Mouse (Mus musculus) CH12.LX (cell line): Measurements from ENCODE around the gene Tubg1. TPM values are rescaled to one million over a fixed set of nuclear protein-coding genes. Genes with fewer than 3 reads are reported as not detected.
A peak's percentile ranks its signal among the peaks of the same experiment; 100 is the strongest.

ENCODE experiments used
- DNase-seq: peaks from one replicate; pipeline ENCODE4 v3.0.0-alpha.2; 2013; ENCODE audit errors: extremely low read depth
- H3K27ac ChIP-seq: 2 replicates; pipeline ENCODE4 v1.5.1; 2012; ENCODE audit warnings: low read depth, mild to moderate bottlenecking, control low read depth, moderate library complexity; ENCODE audit not compliant: insufficient read depth
- H3K27me3 ChIP-seq: replicated peaks from 2 replicates; pipeline ENCODE3; 2012; ENCODE audit warnings: inconsistent platforms
- H3K36me3 ChIP-seq, 2 experiments: replicated peaks in 1 of 2; 2 replicates each; pipeline versions ENCODE3 to v1.6.1; 2012; ENCODE audit warnings: inconsistent platforms in 1 of 2, low read length in 1 of 2, mild to moderate bottlenecking in 1 of 2, mixed read lengths in 1 of 2, moderate library complexity in 1 of 2; ENCODE audit not compliant: control insufficient read depth in 1 of 2, insufficient read depth in 1 of 2
- H3K4me1 ChIP-seq, 2 experiments: 2 replicates each; pipeline ENCODE4 v1.6.1; 2012; ENCODE audit warnings: inconsistent platforms in 1 of 2, moderate library complexity in 1 of 2; ENCODE audit not compliant: insufficient read depth in 2 of 2, control insufficient read depth in 1 of 2
- H3K4me2 ChIP-seq: 2 replicates; pipeline ENCODE4 v1.6.1; 2012; ENCODE audit warnings: low read depth, mild to moderate bottlenecking, control low read depth; ENCODE audit not compliant: poor library complexity, insufficient read depth, severe bottlenecking
- H3K4me3 ChIP-seq, 3 experiments: fragments of 150-350 bp in 1 of 3; sonication (generic) in 1 of 3; replicated peaks in 1 of 3; 2 replicates each; pipeline versions ENCODE3 to v1.5.1; 2011 to 2012; ENCODE audit warnings: low read depth in 2 of 3, low read length in 2 of 3, mild to moderate bottlenecking in 2 of 3, moderate library complexity in 2 of 3, control low read depth in 1 of 3, improper control_type of control experiment in 1 of 3, inconsistent platforms in 1 of 3, mixed read lengths in 1 of 3; ENCODE audit not compliant: poor library complexity in 1 of 3
- H3K79me2 ChIP-seq: replicated peaks from 2 replicates; pipeline ENCODE4 v1.6.1; 2012; ENCODE audit warnings: mild to moderate bottlenecking, moderate library complexity; ENCODE audit not compliant: control insufficient read depth, poor library complexity, insufficient read depth, severe bottlenecking; ENCODE audit errors: extremely low read depth
- H3K9ac ChIP-seq: 2 replicates; pipeline ENCODE4 v1.6.1; 2012; ENCODE audit warnings: low read depth, mild to moderate bottlenecking, control low read depth, moderate library complexity; ENCODE audit not compliant: insufficient read depth
- H3K9me3 ChIP-seq: replicated peaks from 2 replicates; pipeline ENCODE3; 2012; ENCODE audit warnings: low read length, inconsistent platforms, mixed read lengths
- BHLHE40 ChIP-seq: IDR thresholded peaks from 2 replicates; pipeline ENCODE4 v1.6.1; 2011; ENCODE audit warnings: mild to moderate bottlenecking, low read depth, low read length, improper control_type of control experiment
- CTCF ChIP-seq, 2 experiments: IDR thresholded peaks in 1 of 2; conservative IDR thresholded peaks in 1 of 2; 2 replicates each; pipeline ENCODE4 v1.5.1; 2011 to 2012; ENCODE audit warnings: low read depth in 2 of 2, low read length in 2 of 2, improper control_type of control experiment in 1 of 2, inconsistent platforms in 1 of 2, mild to moderate bottlenecking in 1 of 2, moderate library complexity in 1 of 2
- E2F4 ChIP-seq: IDR thresholded peaks from 2 replicates; pipeline ENCODE4 v1.6.1; 2011; ENCODE audit warnings: low read depth, low read length, improper control_type of control experiment; ENCODE audit not compliant: insufficient replicate concordance
- ELF1 ChIP-seq: IDR thresholded peaks from 2 replicates; pipeline ENCODE4 v1.6.1; 2014; ENCODE audit warnings: low read depth, mild to moderate bottlenecking, inconsistent platforms, low read length, improper control_type of control experiment
- EP300 ChIP-seq: IDR thresholded peaks from 2 replicates; pipeline ENCODE4 v1.6.1; 2011; ENCODE audit warnings: low read length, improper control_type of control experiment
- GABPA ChIP-seq: IDR thresholded peaks from 2 replicates; pipeline ENCODE4 v1.6.1; 2012; ENCODE audit warnings: low read depth, low read length, improper control_type of control experiment, inconsistent platforms; ENCODE audit not compliant: insufficient replicate concordance
- HCFC1 ChIP-seq: IDR thresholded peaks from 2 replicates; pipeline ENCODE4 v1.6.1; 2012; ENCODE audit warnings: low read depth, mild to moderate bottlenecking, inconsistent platforms, low read length, improper control_type of control experiment
- IRF4 ChIP-seq: IDR thresholded peaks from 2 replicates; pipeline ENCODE4 v1.6.1; 2014; ENCODE audit warnings: low read depth, mild to moderate bottlenecking, inconsistent platforms, low read length, improper control_type of control experiment
- JUN ChIP-seq: IDR thresholded peaks from 2 replicates; pipeline ENCODE4 v1.6.1; 2011; ENCODE audit warnings: low read depth, mild to moderate bottlenecking, low read length, improper control_type of control experiment, moderate library complexity; ENCODE audit not compliant: insufficient read depth
- JUND ChIP-seq: conservative IDR thresholded peaks from 2 replicates; pipeline ENCODE4 v1.6.1; 2011; ENCODE audit warnings: low read depth, low read length, improper control_type of control experiment
- KAT2A ChIP-seq: IDR thresholded peaks from 2 replicates; pipeline ENCODE4 v1.6.1; 2012; ENCODE audit warnings: low read length, improper control_type of control experiment, inconsistent platforms; ENCODE audit not compliant: insufficient replicate concordance
- MAX ChIP-seq: IDR thresholded peaks from 2 replicates; pipeline ENCODE4 v1.6.1; 2011; ENCODE audit warnings: low read length, improper control_type of control experiment
- MAZ ChIP-seq: IDR thresholded peaks from 2 replicates; pipeline ENCODE4 v1.6.1; 2012; ENCODE audit warnings: low read depth, mild to moderate bottlenecking, inconsistent platforms, low read length, improper control_type of control experiment, moderate library complexity
- MXI1 ChIP-seq: IDR thresholded peaks from 2 replicates; pipeline ENCODE4 v1.6.1; 2011; ENCODE audit warnings: mild to moderate bottlenecking, low read depth, low read length, improper control_type of control experiment
- MYC ChIP-seq: IDR thresholded peaks from 2 replicates; pipeline ENCODE4 v1.6.1; 2011; ENCODE audit warnings: low read depth, mild to moderate bottlenecking, improper control_type of control experiment, low read length
- NELFE ChIP-seq: IDR thresholded peaks from 2 replicates; pipeline ENCODE4 v1.6.1; 2011; ENCODE audit warnings: low read depth, low read length, improper control_type of control experiment
- NRF1 ChIP-seq: IDR thresholded peaks from 2 replicates; pipeline ENCODE4 v1.6.1; 2014; ENCODE audit warnings: low read depth, mild to moderate bottlenecking, inconsistent platforms, low read length, improper control_type of control experiment, moderate library complexity
- PAX5 ChIP-seq: IDR thresholded peaks from 2 replicates; pipeline ENCODE4 v1.6.1; 2012; ENCODE audit warnings: low read length, inconsistent platforms, mixed read lengths
- POLR2A ChIP-seq: IDR thresholded peaks from 2 replicates; pipeline ENCODE4 v1.6.1; 2011; ENCODE audit warnings: low read depth, mild to moderate bottlenecking, improper control_type of control experiment, low read length
- RCOR1 ChIP-seq: conservative IDR thresholded peaks from 2 replicates; pipeline ENCODE4 v1.6.1; 2012; ENCODE audit warnings: low read depth, mild to moderate bottlenecking, inconsistent platforms, low read length, improper control_type of control experiment
- SIN3A ChIP-seq: IDR thresholded peaks from 2 replicates; pipeline ENCODE4 v1.6.1; 2012; ENCODE audit warnings: low read length, improper control_type of control experiment, inconsistent platforms
- SMC3 ChIP-seq: IDR thresholded peaks from 2 replicates; pipeline ENCODE4 v1.6.1; 2011; ENCODE audit warnings: low read depth, low read length, improper control_type of control experiment
- TCF12 ChIP-seq: IDR thresholded peaks from 2 replicates; pipeline ENCODE4 v1.6.1; 2014; ENCODE audit warnings: low read depth, mild to moderate bottlenecking, inconsistent platforms, low read length, improper control_type of control experiment
- UBTF ChIP-seq: IDR thresholded peaks from 2 replicates; pipeline ENCODE4 v1.6.1; 2012; ENCODE audit warnings: low read depth, mild to moderate bottlenecking, inconsistent platforms, low read length, improper control_type of control experiment, moderate library complexity
- USF2 ChIP-seq: conservative IDR thresholded peaks from 2 replicates; pipeline ENCODE4 v1.6.1; 2011; ENCODE audit warnings: low read depth, low read length, improper control_type of control experiment
- ZC3H11A ChIP-seq: IDR thresholded peaks from 2 replicates; pipeline ENCODE4 v1.6.1; 2012; ENCODE audit warnings: low read depth, mild to moderate bottlenecking, inconsistent platforms, low read length, improper control_type of control experiment
- ZKSCAN1 ChIP-seq: IDR thresholded peaks from 2 replicates; pipeline ENCODE4 v1.6.1; 2012; ENCODE audit warnings: low read depth, inconsistent platforms, low read length, improper control_type of control experiment, borderline replicate concordance
- ZNF384 ChIP-seq: IDR thresholded peaks from 2 replicates; pipeline ENCODE4 v1.6.1; 2012; ENCODE audit warnings: low read depth, low read length, improper control_type of control experiment, inconsistent platforms
- dilution Hi-C: fragments of 300-500 bp; cut with MboI; formaldehyde crosslinking; loops from 2 replicates; pipeline ENCODE4 v1.14.3; 2020; ENCODE audit warnings: low sequenced_read_pairs; ENCODE audit not compliant: extremely low pct_unique_long_range_greater_than_20kb, extremely low pct_ligation_motif_present
- in situ Hi-C: fragments of 300-500 bp; cut with MboI; formaldehyde crosslinking; loops from 3 replicates; pipeline ENCODE4 v1.14.3; 2019; ENCODE audit warnings: low sequenced_read_pairs, low pct_ligation_motif_present, low pct_unique_long_range_greater_than_20kb, mixed read lengths
- polyA plus RNA-seq: library from polyadenylated mRNA; unstranded; fragments of >175 nt; gene quantifications from 2 replicates; pipeline ENCODE4 v1.2.1, GENCODE M21; 2012; ENCODE audit warnings: low read depth; ENCODE audit not compliant: insufficient read length
- total RNA-seq, 2 experiments: library from RNA; depleted of rRNA; stranded (reverse); fragments of 300-350 nt in 1 of 2; fragments of >200 nt in 1 of 2; gene quantifications; 2 replicates each; pipeline ENCODE4 v1.2.3; 2012 to 2014

Gene Tubg1
- total and polyA plus RNA-seq, 3 experiments: 57.4 to 190 (median 108) TPM

- dilution Hi-C loops (no loop called here), in situ Hi-C loops (loop anchor here (5.0 kb wide), 1 partner anchor 33 kb away; no protein-coding TSS in a partner anchor)
- Histone ChIP-seq H3K4me2 (peak within 1 kb of the TSS; percentile 67), H3K79me2 (peaks cover 10% of the 10 kb centered on the region; the same call in 1 of the 2 replicates), H3K4me3 (peak within 1 kb of the TSS; percentile 72 to 97 (median 77)), H3K27ac (peak within 1 kb of the TSS; percentile 16; the same call in 1 of the 2 replicates), H3K9ac (peak within 1 kb of the TSS; percentile 68), H3K9me3 (no peaks in the 10 kb centered on the region), H3K36me3 (peaks cover 20 to 27% of the 10 kb centered on the region in 2 experiments), H3K4me1 (peaks cover 3 to 51% of the 10 kb centered on the region in 2 experiments; a peak in 3 of 4 replicates), H3K27me3 (peaks cover 9% of the 10 kb centered on the region)
- no peak for DNase-seq
- TF ChIP-seq NRF1 (no peak), JUND (no peak), NELFE (no peak), MXI1 (0 out of 2 replicates have a peak, but pooled peaks have one; percentile 50), SMC3 (no peak), BHLHE40 (0 out of 2 replicates have a peak, but pooled peaks have one; percentile 11)
Observed at GRCm38 (mm10) chr11:101170354-101170810, 50.6 kb downstream of the Tubg1 start, which contains the start of gene Cntnap1. TSS of gene Cntnap1 (plus strand) at chr11:101170523.

DNA sequence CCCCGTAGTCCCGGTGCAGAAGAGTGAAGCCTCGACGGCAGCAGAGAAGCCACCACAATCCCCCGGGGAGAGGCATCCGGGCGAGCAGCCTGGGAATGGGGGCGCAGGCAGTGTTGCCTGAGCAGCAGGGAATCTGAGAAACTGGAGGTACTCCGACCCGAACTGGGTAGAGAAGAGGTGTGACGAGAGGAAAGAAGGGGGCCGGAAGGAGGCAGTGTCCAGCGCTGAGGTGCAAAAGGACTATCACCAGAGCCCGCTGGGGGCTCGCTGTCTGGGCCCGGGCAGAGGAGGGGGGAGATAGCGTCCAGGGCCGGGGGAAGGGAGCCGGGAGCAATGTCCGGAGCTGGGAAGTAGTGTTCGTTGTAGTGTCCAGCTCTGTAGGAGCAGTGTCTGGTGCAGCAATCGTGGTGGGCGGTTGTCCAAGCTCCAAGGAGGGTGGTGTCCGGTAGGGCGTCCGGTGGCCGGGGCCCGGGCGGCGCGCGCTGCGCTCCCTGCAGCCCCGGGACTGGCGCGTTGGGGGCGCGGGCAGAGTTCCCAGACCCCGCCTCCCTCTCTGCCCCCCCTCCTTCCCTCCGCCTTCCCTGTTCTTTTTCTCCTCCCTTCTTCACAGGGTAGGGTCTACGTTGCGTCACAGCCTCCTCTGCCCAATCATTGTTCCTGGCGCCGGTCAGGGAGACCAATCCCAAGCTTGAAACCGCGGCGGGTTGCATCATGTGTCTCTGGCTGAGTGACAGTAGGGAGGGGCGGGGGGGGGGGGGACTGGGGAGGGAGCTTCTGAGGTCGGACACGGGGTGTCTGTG, 51.3 kb downstream of the Tubg1 start, which contains the start of gene Plekhh3:
TSS of gene Plekhh3 (minus strand) at position 541 of the 800 bp plus-strand sequence.
- Histone ChIP-seq H3K9me3 (no peaks in the 10 kb centered on the region), H3K4me3 (peak within 1 kb of the TSS; percentile 72 to 97 (median 77)), H3K27ac (peak within 1 kb of the TSS; percentile 71), H3K4me2 (peak within 1 kb of the TSS; percentile 87), H3K27me3 (peaks cover 9% of the 10 kb centered on the region), H3K79me2 (peaks cover 10% of the 10 kb centered on the region; the same call in 1 of the 2 replicates), H3K36me3 (peaks cover 19 to 23% of the 10 kb centered on the region in 2 experiments), H3K4me1 (peaks cover 3 to 51% of the 10 kb centered on the region in 2 experiments; a peak in 3 of 4 replicates), H3K9ac (peak within 1 kb of the TSS; percentile 68)
- in situ Hi-C loops (loop anchor here (5.0 kb wide), 1 partner anchor 34 kb away; no protein-coding TSS in a partner anchor), dilution Hi-C loops (no loop called here)
- peak; percentile 100 for DNase-seq
- no peak for TF ChIP-seq MYC
- peak; percentile 24; the same call in 1 of the 2 replicates for TF ChIP-seq MAX
- peak; percentile 79 for TF ChIP-seq TCF12
- TF ChIP-seq USF2: peak; percentile 4; the same call in 1 of the 2 replicates
- TF ChIP-seq SIN3A: peak; percentile 72
- TF ChIP-seq ZKSCAN1: no peak
- no peak for TF ChIP-seq JUN
- TF ChIP-seq CTCF (conservative IDR thresholded peaks at IDR 0.05 in 1 of 2, IDR thresholded peaks at IDR 0.05 in 1 of 2; ENCODE audit: low read depth in 2 of 2, low read length in 2 of 2): 0 out of 4 replicates have a peak, but pooled peaks of 1 of the 2 experiments have one; percentile 1
- TF ChIP-seq POLR2A: peak; percentile 66; the same call in 1 of the 2 replicates
- TF ChIP-seq NELFE: peak; percentile 55
- peak; percentile 75; the same call in 1 of the 2 replicates for TF ChIP-seq E2F4
- TF ChIP-seq EP300: peak; percentile 37; the same call in 1 of the 2 replicates
- TF ChIP-seq MAZ: peak; percentile 100
- TF ChIP-seq JUND: no peak
- TF ChIP-seq ZC3H11A: no peak
- TF ChIP-seq HCFC1: peak; percentile 32; the same call in 1 of the 2 replicates
- 0 out of 2 replicates have a peak, but pooled peaks have one; percentile 47 for TF ChIP-seq RCOR1
- no peak for TF ChIP-seq PAX5
- 0 out of 2 replicates have a peak, but pooled peaks have one; percentile 31 for TF ChIP-seq BHLHE40
- TF ChIP-seq IRF4: peak; percentile 56; the same call in 1 of the 2 replicates
- TF ChIP-seq GABPA: no peak
- peak; percentile 58; the same call in 1 of the 2 replicates for TF ChIP-seq ELF1
- TF ChIP-seq ZNF384: 0 out of 2 replicates have a peak, but pooled peaks have one; percentile 11
- TF ChIP-seq UBTF: 0 out of 2 replicates have a peak, but pooled peaks have one; percentile 59
- TF ChIP-seq KAT2A: 0 out of 2 replicates have a peak, but pooled peaks have one; percentile 54
